Mouse (Mus musculus): ENCODE measurements around the gene Lilr4b. TPM values are rescaled to one million over a fixed set of nuclear protein-coding genes. Genes with fewer than 3 reads are reported as not detected.

Lilr4b gene
- polyA plus RNA-seq (2012; rRNA removed; ENCODE audit: low replicate concordance): 4.2 and 14.8 TPM in 2 replicates

DNA sequence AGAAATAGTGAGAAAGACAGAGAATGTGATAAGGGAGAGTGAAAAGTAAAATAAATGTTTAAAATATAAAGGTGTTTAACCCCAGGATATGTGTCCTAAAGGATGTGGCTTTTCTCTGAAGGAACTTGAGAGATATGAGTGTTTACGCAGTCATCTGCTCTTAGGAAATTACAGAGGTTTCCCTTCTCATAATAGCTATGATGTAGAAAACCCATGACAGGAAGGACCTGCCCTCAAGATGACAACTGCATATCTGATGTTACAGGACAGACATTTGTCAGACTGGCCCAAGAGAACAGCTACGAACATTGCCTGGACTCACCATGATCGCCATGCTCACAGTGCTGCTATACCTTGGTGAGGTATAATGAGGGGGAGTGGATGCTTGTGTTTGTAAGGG is at the start of gene Lilr4b, which contains the start of gene Gm49339:
TSS of gene Lilr4b (plus strand) at position 236 of the 400 bp plus-strand sequence.
TSS of gene Gm49339 (plus strand) at position 216 of the 400 bp plus-strand sequence.

DNA sequence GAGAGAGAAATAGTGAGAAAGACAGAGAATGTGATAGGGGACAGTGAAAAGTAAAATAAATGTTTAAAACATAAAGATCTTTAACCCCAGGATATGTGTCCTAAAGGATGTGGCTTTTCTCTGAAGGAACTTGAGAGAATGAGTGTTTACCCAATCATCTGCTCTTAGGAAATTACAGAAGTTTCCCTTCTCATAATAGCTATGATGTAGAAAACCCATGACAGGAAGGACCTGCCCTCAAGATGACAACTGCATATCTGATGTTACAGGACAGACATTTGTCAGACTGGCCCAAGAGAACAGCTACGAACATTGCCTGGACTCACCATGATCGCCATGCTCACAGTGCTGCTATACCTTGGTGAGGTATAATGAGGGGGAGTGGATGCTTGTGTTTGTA is 10.3 kb downstream of the Lilr4b start, which contains the start of gene Lilrb4a:
TSS of gene Lilrb4a (plus strand) at position 266 of the 400 bp plus-strand sequence.

Other genes starting within 250 kb of the Lilr4b start
- gene Gm49339, start within 50 bp of the Lilr4b start, polyA plus RNA-seq (2012; rRNA removed; ENCODE audit: low replicate concordance): 7.0 and 16.5 TPM in 2 replicates
- gene Lilrb4a, start 10.3 kb downstream of the Lilr4b start, polyA plus RNA-seq (2012; rRNA removed; ENCODE audit: low replicate concordance): 3.2 and 12.1 TPM in 2 replicates
- gene Fam162b, start 109.9 kb downstream of the Lilr4b start, polyA plus RNA-seq (2012; rRNA removed; ENCODE audit: low replicate concordance): not detected in 2 replicates
- gene Gprc6a, start 150.8 kb downstream of the Lilr4b start, polyA plus RNA-seq (2012; rRNA removed; ENCODE audit: low replicate concordance): not detected in 2 replicates
- gene Rfx6, start 197.1 kb downstream of the Lilr4b start, polyA plus RNA-seq (2012; rRNA removed; ENCODE audit: low replicate concordance): not detected in 2 replicates